Mouse (Mus musculus) intestine, postnatal 0 days (tissue): ENCODE results near the gene Dock7. TPM values are rescaled to one million over a fixed set of nuclear protein-coding genes. Genes with fewer than 3 reads are reported as not detected.

ENCODE experiments used
- ATAC-seq: fragments of 200-750 bp; cut with Nextera tagmentation; 2 replicates; pipeline ENCODE4 v1.8.0; 2017; ENCODE audit warnings: mild to moderate bottlenecking, moderate TSS enrichment, moderate library complexity
- H3K27ac ChIP-seq: fragments of 300-500 bp; sonication (generic); 2 replicates; pipeline ENCODE4 v1.5.1; 2014; ENCODE audit warnings: mild to moderate bottlenecking, low read depth, low read length, moderate library complexity
- H3K27me3 ChIP-seq: fragments of 300-500 bp; sonication (generic); replicated peaks from 2 replicates; pipeline ENCODE4 v1.6.1; 2014; ENCODE audit warnings: low read length, mixed read lengths; ENCODE audit not compliant: control insufficient read depth, insufficient read depth
- H3K36me3 ChIP-seq: fragments of 300-500 bp; sonication (generic); 2 replicates; pipeline ENCODE4 v1.6.1; 2014; ENCODE audit warnings: mild to moderate bottlenecking, moderate library complexity; ENCODE audit not compliant: control insufficient read depth, insufficient read depth
- H3K4me1 ChIP-seq: fragments of 300-500 bp; sonication (generic); replicated peaks from 2 replicates; pipeline ENCODE4 v1.6.1; 2014; ENCODE audit warnings: antibody characterized with exemption, low read length, mixed read lengths; ENCODE audit not compliant: control insufficient read depth, insufficient read depth
- H3K4me2 ChIP-seq: fragments of 300-500 bp; sonication (generic); replicated peaks from 2 replicates; pipeline ENCODE4 v1.6.1; 2014; ENCODE audit warnings: low read depth, mild to moderate bottlenecking, moderate library complexity
- H3K4me3 ChIP-seq: fragments of 300-500 bp; sonication (generic); 2 replicates; pipeline ENCODE4 v1.5.1; 2014; ENCODE audit warnings: low read depth, low read length
- H3K9ac ChIP-seq: fragments of 300-500 bp; sonication (generic); 2 replicates; pipeline ENCODE4 v1.6.1; 2014; ENCODE audit warnings: mild to moderate bottlenecking, low read depth, low read length
- H3K9me3 ChIP-seq: fragments of 300-500 bp; sonication (generic); 2 replicates; pipeline ENCODE4 v1.6.1; 2016; ENCODE audit warnings: mixed run types; ENCODE audit not compliant: control insufficient read depth
- CTCF ChIP-seq: sonication (generic); IDR thresholded peaks from 2 replicates; pipeline ENCODE4 v1.5.1; 2016; ENCODE audit warnings: low read depth, mild to moderate bottlenecking, control low read depth, antibody characterized with exemption, moderate library complexity
- WGBS: fragments of 180-500 bp; shearing (Covaris S2); extraction: QIAGEN DNeasy Blood & Tissue Kit; methylation state at CpG from one replicate; pipeline ENCODE4 v1.1.7; 2014; 5-methylcytosine and 5-hydroxymethylcytosine counted together
- polyA plus RNA-seq: library from polyadenylated mRNA; unstranded; fragments of >200 nt; fragmentation: Nextera tagmentation; extraction: Ambion mirVana; gene quantifications from 2 replicates; pipeline ENCODE4 v1.2.1, GENCODE M21; 2015

Gene Dock7
- polyA plus RNA-seq, 1 experiment from 2014 or later, result 18.7 TPM

GRCm38 (mm10) chr4:98922061-98922642, 198.6 kb downstream of the Dock7 start:
- WGBS, result 8% methylated on average over 18 of the region's 18 CpGs
- Histone ChIP-seq H3K4me3 (peak overlapping the region; percentile 80), H3K4me2 (peak overlapping the region; percentile 86), H3K27me3 (no peaks in the 10 kb centered on the region), H3K9me3 (no peaks in the 10 kb centered on the region), H3K9ac (peak overlapping the region; percentile 91), H3K27ac (peak overlapping the region; percentile 96), H3K4me1 (peaks cover 5% of the 10 kb centered on the region; the same call in 1 of the 2 replicates), H3K36me3 (no peaks in the 10 kb centered on the region)
- no peak for TF ChIP-seq CTCF
- ATAC-seq, result no peak

GRCm38 (mm10) chr4:98920896-98921295, 199.8 kb downstream of the Dock7 start:
- TF ChIP-seq CTCF, result no peak

GRCm38 (mm10) chr4:98918204-98918603, 202.5 kb downstream of the Dock7 start:
- Histone ChIP-seq H3K9me3 (no peaks in the 10 kb centered on the region), H3K4me3 (no peak overlapping the region), H3K27ac (peak overlapping the region; percentile 83), H3K36me3 (no peaks in the 10 kb centered on the region), H3K4me2 (no peak overlapping the region), H3K9ac (no peak overlapping the region), H3K27me3 (no peaks in the 10 kb centered on the region), H3K4me1 (peaks cover 5% of the 10 kb centered on the region; the same call in 1 of the 2 replicates)
- WGBS, result 43% methylated on average over 1 of the region's 1 CpGs
- TF ChIP-seq CTCF, result no peak
- peak; percentile 75 for ATAC-seq

More at GRCm38 (mm10) chr4:98920896-98921295, 199.8 kb downstream of the Dock7 start:
- WGBS, result 90% methylated on average over 4 of the region's 4 CpGs
- H3K36me3 ChIP-seq, result no peaks in the 10 kb centered on the region
- H3K27me3 ChIP-seq, result no peaks in the 10 kb centered on the region
- H3K4me1 ChIP-seq, result peaks cover 5% of the 10 kb centered on the region; the same call in 1 of the 2 replicates
- H3K9me3 ChIP-seq, result no peaks in the 10 kb centered on the region
- no peak overlapping the region for H3K9ac ChIP-seq
- ATAC-seq, result no peak
- H3K27ac ChIP-seq, result no peak overlapping the region
- no peak overlapping the region for H3K4me3 ChIP-seq
- no peak overlapping the region for H3K4me2 ChIP-seq

- ATAC-seq, result peak; percentile 37
- Histone ChIP-seq H3K27me3 (no peaks in the 10 kb centered on the region), H3K9me3 (no peaks in the 10 kb centered on the region), H3K4me1 (peaks cover 5% of the 10 kb centered on the region; the same call in 1 of the 2 replicates), H3K9ac (no peak overlapping the region), H3K4me2 (peak overlapping the region; percentile 30), H3K4me3 (no peak overlapping the region), H3K36me3 (no peaks in the 10 kb centered on the region), H3K27ac (peak overlapping the region; percentile 83)
- 35% methylated on average over 2 of the region's 2 CpGs for WGBS
- TF ChIP-seq CTCF, result no peak
Observed at GRCm38 (mm10) chr4:98917724-98918123, 203.0 kb downstream of the Dock7 start.

GRCm38 (mm10) chr4:98910246-98910645, 210.5 kb downstream of the Dock7 start:
- no peaks in the 10 kb centered on the region for H3K36me3 ChIP-seq
- no peak overlapping the region for H3K4me2 ChIP-seq
- ATAC-seq, result no peak
- no peak overlapping the region for H3K9ac ChIP-seq
- no peak overlapping the region for H3K27ac ChIP-seq
- H3K4me1 ChIP-seq, result no peaks in the 10 kb centered on the region
- no peak overlapping the region for H3K4me3 ChIP-seq
- TF ChIP-seq CTCF, result no peak
- WGBS, result 88% methylated on average over 5 of the region's 5 CpGs
- H3K27me3 ChIP-seq, result no peaks in the 10 kb centered on the region
- H3K9me3 ChIP-seq, result no peaks in the 10 kb centered on the region

- no peaks in the 10 kb centered on the region for H3K27me3 ChIP-seq
- no peak for ATAC-seq
- H3K4me3 ChIP-seq, result no peak overlapping the region
- no peaks in the 10 kb centered on the region for H3K4me1 ChIP-seq
- H3K4me2 ChIP-seq, result no peak overlapping the region
- H3K9me3 ChIP-seq, result no peaks in the 10 kb centered on the region
- WGBS, result 17% methylated on average over 10 of the region's 10 CpGs
- no peaks in the 10 kb centered on the region for H3K36me3 ChIP-seq
- H3K9ac ChIP-seq, result no peak overlapping the region
- no peak overlapping the region for H3K27ac ChIP-seq
- peak; percentile 92 for TF ChIP-seq CTCF
Observed at GRCm38 (mm10) chr4:98887148-98887547, 233.6 kb downstream of the Dock7 start.

Other genes with a start within 250 kb of the Dock7 start
- gene Usp1, start 197.1 kb downstream of the Dock7 start, polyA plus RNA-seq, result 42.2 and 51.0 TPM in 2 replicates
- gene Angptl3, start 90.0 kb downstream of the Dock7 start, polyA plus RNA-seq, result 0.42 and 0.73 TPM in 2 replicates
- 12.2 and 13.4 TPM in 2 replicates for gene Atg4c, start 73.0 kb upstream of the Dock7 start, polyA plus RNA-seq
- 0.22 and 0.33 TPM in 2 replicates for gene Gm12689, start 175.0 kb upstream of the Dock7 start, polyA plus RNA-seq